Mouse (Mus musculus) heart, adult 8-10 months (tissue): Measurements from ENCODE around the gene Nlrp4a. TPM values are rescaled to one million over a fixed set of nuclear protein-coding genes. Genes with fewer than 3 reads are reported as not detected.
"Not testable (repeated sequence)": the region's sequence is repeated elsewhere in the genome, so short reads cannot be mapped to it uniquely, and the experiment has no call there.

ENCODE experiments used
- DNase-seq: peaks from one replicate; pipeline ENCODE4 v3.0.0; 2022; ENCODE audit warnings: low spot score
- total RNA-seq, 4 experiments: library from RNA; stranded (reverse); gene quantifications; 2 replicates each; pipeline ENCODE4 v1.2.4; 2022

The Nlrp4a gene
- total RNA-seq, result not detected

- no peak for DNase-seq
Measured at GRCm38 (mm10) chr7:26434813-26435212, at the start of gene Nlrp4a. Nlrp4a (plus strand) TSS chr7:26435113.

- DNase-seq, result not testable (repeated sequence)
Measured at GRCm38 (mm10) chr7:26386691-26387090, 48.2 kb upstream of the Nlrp4a start.

GRCm38 (mm10) chr7:26391137-26391536, 43.8 kb upstream of the Nlrp4a start:
- DNase-seq, result not testable (repeated sequence)

GRCm38 (mm10) chr7:26391811-26392210, 43.1 kb upstream of the Nlrp4a start:
- not testable (repeated sequence) for DNase-seq

GRCm38 (mm10) chr7:26403600-26403999, 31.3 kb upstream of the Nlrp4a start, which contains the start of gene Nlrp9c:
Nlrp9c (minus strand) TSS chr7:26403700.
- DNase-seq, result not testable (repeated sequence)

- no peak for DNase-seq
Measured at GRCm38 (mm10) chr7:26476690-26477089, 41.8 kb downstream of the Nlrp4a start.

GRCm38 (mm10) chr7:26489514-26489913, 54.6 kb downstream of the Nlrp4a start:
- DNase-seq, result not testable (repeated sequence)

Other genes with a start within 250 kb of the Nlrp4a start
- not detected for gene Vmn1r184, start 174.8 kb upstream of the Nlrp4a start, total RNA-seq
- gene Cyp2a4, start 127.9 kb upstream of the Nlrp4a start, total RNA-seq, result not detected
- not detected for gene Nlrp9c, start 31.4 kb upstream of the Nlrp4a start, total RNA-seq
- gene Nlrp9a, start 99.9 kb downstream of the Nlrp4a start, total RNA-seq, result not detected
- gene Vmn1r185, start 183.4 kb downstream of the Nlrp4a start, total RNA-seq, result not detected